Mouse (Mus musculus): Measurements from ENCODE around the gene Atp6ap1.

Gene Atp6ap1

DNA sequence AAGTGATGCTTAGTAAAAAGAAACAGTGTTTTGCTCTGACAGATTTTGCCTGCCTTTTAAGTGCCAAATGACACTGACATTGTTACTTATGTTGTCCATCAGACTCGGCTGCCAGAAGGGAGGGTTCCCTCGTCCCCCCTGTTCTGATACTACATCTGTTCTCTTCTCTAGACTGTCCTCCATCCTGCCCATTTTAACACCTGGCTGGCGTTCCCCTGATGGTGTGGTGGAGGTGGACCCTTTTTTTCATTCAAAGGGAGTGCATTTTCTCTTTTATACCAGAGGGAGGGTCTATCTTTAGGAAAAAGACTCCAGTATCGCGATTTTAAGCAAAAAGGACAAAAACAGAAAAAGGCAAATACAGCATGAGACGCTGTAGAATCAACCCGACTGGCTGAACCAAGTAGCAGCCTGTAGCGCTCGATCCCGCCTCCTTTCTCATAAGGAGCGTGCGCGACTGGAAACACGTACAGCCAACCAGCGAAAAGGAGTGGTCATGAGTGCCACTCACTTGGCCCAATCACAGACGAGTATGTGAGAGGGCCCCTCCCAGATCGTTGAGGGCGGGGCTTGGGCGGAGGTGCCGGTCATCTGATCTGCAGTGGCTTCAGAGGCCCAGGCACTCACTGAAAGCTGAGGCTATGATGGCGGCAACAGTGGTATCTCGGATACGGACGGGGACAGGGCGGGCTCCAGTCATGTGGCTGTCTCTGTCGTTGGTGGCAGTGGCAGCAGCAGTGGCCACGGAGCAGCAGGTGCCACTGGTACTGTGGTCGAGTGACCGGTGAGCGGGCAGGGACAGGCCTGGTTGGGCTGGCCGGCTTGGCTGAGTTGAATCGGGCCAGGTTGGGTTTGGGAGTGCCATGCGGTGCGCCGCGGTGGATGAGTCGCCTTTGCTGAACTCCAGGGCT is at the start of gene Atp6ap1:
Atp6ap1 (plus strand) TSS at position 560 of the 911 bp plus-strand sequence.
- DNase-seq = peak; percentile 97

DNA sequence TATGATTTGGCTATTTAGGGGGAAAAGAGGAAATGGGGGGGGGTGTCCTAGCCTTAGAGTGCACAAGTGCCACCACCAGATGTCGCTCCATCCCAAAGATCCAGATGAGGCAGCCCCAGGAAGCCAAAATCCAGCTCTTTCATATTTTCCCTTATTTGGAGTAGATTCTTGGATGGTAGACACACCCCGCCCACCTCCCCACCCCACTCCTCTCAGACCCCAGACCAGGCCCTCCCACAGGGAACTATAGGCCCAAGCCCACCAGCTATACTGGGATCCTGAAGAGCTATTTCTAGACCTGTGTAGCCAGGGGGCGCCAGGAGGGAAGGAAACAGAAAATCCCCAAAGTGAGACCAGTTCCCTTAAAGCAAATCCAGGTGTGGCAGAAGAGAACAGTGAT is 48.2 kb upstream of the Atp6ap1 start:
- DNase-seq = peak; percentile 43

DNA sequence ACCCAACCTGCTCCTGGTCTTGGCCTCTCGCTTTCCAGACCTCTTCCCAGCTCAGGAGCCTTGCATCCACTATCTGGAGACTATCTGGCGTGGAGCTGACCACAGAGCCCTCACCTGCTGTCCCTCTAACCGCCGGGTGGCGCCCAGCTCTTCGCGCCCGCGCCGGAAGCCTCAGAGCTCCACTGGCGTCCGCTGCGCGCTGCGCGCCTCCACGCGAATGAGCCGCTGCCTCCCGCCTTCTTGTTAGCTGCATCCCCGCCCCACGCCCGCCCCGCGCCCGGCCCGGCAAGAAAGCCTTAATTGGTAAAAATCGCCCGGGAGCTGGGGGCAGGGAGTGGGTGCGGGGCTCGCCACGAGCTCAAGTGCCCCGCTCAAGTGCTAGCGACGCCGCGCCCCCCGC is 47.3 kb upstream of the Atp6ap1 start, which contains the start of gene Flna:
Flna (minus strand) TSS at position 206 of the 400 bp plus-strand sequence.
- peak; percentile 82 for DNase-seq

- peak; percentile 94 for DNase-seq
These were observed 42.6 kb upstream of the Atp6ap1 start, which contains the start of gene Emd for GRCm38 (mm10) chrX:74254153-74254887. Gene Emd (plus strand): TSS chrX:74254687.

DNA sequence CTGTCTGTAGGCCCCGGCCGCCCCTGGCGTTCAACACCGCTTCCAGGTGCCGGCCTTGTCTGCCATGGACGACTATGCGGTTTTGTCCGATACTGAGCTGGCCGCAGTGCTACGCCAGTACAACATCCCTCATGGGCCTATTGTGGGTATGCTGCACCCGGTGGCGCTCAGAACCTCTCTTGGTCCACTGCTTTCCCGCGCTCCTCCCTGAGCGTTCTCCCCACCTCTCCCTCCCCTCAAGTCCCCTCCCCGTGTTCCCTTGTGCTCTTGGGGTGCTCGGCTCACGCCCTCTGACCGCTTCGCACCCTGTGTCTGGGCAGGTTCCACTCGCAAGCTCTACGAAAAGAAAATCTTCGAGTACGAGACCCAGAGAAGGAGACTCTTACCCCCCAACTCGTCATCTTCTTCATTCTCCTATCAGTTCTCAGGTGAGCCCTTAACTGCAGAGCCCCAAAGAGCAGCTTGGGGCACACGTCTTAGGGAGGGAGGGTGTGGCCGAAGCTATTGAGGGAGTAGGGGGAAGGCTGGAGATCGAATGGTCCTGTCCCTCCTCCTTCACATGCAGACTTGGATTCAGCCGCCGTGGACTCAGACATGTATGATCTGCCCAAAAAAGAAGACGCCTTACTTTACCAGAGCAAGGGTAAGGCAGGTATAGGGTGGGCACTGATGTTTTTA is 41.9 kb upstream of the Atp6ap1 start:
- DNase-seq = no peak

GRCm38 (mm10) chrX:74257746-74258145 is 39.2 kb upstream of the Atp6ap1 start:
- no peak for DNase-seq

DNA sequence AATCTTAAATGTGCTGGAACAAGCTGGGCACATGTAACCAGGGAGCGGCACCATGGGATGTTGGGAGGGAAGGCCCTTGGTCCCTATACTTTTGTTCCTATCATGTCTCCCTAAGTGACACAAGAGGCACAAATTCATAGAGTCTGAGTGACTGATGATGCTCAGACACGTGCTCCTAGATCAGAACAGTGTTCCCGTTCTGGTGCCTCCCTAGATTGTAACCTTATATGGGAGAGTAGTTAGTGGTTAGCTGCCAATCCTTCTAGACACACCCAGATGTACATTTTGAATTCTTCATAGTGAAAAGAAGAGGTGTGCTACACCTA is 27.2 kb upstream of the Atp6ap1 start:
- DNase-seq = no peak

GRCm38 (mm10) chrX:74270062-74270901 is 26.6 kb upstream of the Atp6ap1 start, which contains the start of gene Rpl10:
Gene Rpl10 (plus strand): TSS chrX:74270812.
- peak; percentile 96 for DNase-seq

- DNase-seq = peak; percentile 45
These were observed 25.9 kb upstream of the Atp6ap1 start for GRCm38 (mm10) chrX:74270902-74271551.

- no peak for DNase-seq
These were observed 23.2 kb upstream of the Atp6ap1 start for GRCm38 (mm10) chrX:74273422-74274322.

DNA sequence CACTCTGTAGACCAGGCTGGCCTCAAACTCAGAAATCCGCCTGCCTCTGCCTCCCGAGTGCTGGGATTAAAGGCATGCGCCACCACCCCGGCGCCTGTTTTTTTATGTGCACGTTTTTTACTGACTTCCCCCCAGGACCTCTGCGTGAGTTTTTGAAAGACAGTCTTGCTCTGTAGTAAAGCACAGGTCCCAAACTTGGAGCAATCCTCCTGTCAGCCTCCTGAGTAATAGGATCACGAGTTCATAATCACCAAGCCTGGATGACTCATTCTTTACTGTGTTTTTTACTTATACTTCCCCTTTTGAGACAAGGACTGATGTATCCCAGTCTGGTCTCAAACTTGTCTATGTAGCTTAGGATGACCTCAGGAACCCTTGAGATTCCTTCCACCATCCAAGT is 19.0 kb upstream of the Atp6ap1 start:
- no peak for DNase-seq

GRCm38 (mm10) chrX:74281041-74281731 is 15.7 kb upstream of the Atp6ap1 start:
- no peak for DNase-seq

- DNase-seq = peak; percentile 84
These were observed 15.0 kb upstream of the Atp6ap1 start, which contains the start of the genes Taz and Dnase1l1 for GRCm38 (mm10) chrX:74281732-74282394. Gene Taz (plus strand): TSS chrX:74281912. Gene Dnase1l1 (minus strand): TSS chrX:74282337.

GRCm38 (mm10) chrX:74282395-74283091 is 14.4 kb upstream of the Atp6ap1 start:
- peak; percentile 89 for DNase-seq

GRCm38 (mm10) chrX:74283092-74283437 is 13.8 kb upstream of the Atp6ap1 start:
- DNase-seq = no peak

DNA sequence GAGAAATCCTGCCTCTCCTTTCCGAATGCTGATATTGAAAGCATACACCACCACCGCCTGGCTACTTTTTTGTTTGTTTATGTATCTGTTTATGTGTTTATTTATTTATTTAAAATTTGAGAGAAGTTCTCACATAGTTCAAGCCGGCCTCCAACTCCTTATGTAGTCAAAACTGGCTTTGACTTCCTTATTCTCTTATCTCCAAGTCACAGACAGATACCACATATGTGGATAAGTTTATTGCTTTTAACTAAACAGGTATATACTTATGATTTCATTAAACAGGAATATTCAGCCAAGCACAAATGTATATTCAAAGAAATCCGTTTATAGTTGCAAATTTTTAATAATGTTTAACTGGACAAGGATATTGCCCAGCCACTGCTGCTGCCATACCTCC is 3.5 kb upstream of the Atp6ap1 start:
- DNase-seq = no peak

- no peak for DNase-seq
These were observed 1.5 kb downstream of the Atp6ap1 start for GRCm38 (mm10) chrX:74298348-74298747.

- DNase-seq = no peak
These were observed 2.8 kb downstream of the Atp6ap1 start for GRCm38 (mm10) chrX:74299721-74300120.
